Mouse (Mus musculus): Measurements from ENCODE around the gene Rab3gap1.
"Not testable (repeated sequence)": the region's sequence is repeated elsewhere in the genome, so short reads cannot be mapped to it uniquely, and the experiment has no call there.

Rab3gap1 gene

GRCm38 (mm10) chr1:127915802-127916201, 47.2 kb downstream of the Rab3gap1 start:
- DNase-seq (ENCODE audit: low spot score in 2 of 2): no peak

- no peak for DNase-seq (ENCODE audit: low spot score in 2 of 2)
Observed at GRCm38 (mm10) chr1:127933405-127933804, 64.8 kb downstream of the Rab3gap1 start.

DNA sequence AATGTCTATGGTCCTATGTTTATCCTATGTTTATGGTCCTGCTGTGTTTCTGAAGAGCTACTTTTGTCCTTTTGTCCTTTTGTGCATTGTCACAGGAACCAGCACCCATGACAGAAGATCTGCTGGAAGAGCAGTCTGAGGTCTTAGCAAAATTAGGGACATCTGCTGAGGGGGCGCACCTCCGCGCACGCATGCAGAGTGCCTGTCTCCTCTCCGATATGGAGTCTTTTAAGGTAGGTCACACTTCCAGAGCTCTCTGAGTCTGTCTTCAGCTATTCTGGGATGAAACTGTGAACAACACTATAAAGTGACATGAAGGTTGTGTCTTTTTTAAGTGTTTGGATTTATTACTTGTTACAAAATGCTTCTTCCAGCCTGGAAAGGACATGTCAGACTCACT, 65.7 kb downstream of the Rab3gap1 start:
- DNase-seq (ENCODE audit: low spot score in 2 of 2): no peak

DNA sequence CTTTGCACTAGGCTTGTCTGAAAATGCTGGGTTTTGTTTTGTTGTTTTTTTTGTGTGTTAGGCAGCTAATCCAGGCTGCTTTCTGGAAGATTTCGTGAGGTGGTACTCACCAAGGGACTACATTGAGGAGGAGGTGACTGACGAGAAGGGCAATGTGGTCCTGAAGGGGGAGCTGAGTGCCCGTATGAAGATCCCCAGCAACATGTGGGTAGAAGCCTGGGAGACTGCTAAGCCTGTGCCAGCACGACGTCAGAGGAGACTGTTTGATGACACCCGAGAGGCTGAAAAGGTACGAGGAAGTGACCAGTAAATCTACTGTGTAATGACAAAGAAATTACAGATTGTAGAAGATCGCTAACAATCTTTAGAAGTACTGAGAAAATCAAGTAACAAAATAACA, 68.7 kb downstream of the Rab3gap1 start:
- DNase-seq (ENCODE audit: low spot score in 2 of 2): no peak

DNA sequence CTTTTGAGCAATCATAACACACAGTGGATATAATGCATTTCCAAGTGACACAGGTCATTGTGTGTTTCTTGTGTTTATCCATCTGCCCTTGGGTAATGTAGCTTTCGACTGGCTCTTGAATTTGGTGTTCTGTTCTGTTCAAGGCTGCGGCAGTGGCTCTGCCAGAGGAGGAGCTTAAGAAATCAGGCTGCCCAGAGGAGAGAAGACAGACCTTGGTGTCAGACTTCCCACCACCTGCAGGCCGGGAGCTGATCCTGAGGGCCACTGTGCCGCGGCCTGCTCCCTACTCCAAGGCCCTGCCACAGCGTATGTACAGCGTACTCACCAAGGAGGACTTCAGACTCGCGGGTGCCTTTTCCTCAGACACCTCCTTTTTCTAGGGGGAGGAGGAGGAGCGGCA, 73.7 kb downstream of the Rab3gap1 start:
- DNase-seq (ENCODE audit: low spot score in 2 of 2): no peak

GRCm38 (mm10) chr1:127943516-127943915, 74.9 kb downstream of the Rab3gap1 start:
- no peak for DNase-seq (ENCODE audit: low spot score in 2 of 2)

DNA sequence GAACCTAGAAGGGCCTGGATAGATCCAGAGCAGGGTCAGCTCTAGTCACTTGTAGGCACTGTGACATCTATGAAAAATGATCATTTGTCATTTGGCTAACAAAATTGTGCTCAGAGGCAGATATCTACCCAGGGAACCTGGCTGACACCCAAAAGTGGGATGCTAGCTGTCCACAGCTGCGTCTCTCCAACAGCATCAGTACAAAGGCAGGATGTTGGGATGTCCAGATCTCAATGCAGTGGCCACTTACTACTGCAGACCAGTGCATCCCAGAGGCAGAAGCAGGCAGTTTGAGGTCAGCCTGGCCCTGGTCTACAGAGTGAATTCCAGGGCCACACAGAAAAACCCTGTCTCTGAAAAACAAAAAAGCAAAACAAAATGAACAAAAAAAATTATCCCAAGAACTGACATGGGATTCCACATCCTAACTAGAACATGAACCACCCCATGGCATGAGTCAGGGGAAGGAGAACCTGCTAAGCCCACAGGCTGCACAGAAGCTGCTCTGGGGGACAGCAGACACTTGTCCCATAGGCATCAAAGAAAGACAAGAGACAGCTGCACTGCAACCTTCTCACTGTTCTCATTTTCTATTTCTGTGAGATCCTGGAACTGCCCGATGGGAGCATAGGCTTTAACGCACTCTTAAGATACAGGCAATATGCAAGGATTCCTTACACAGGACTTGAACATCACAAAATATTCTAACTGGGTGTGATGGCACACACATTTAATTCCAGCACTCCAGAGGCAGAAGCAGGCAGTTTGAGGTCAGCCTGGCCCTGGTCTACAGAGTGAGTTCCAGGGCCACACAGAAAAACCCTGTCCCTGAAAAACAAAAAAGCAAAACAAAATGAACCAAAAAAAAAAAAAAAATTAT, 77.4 kb downstream of the Rab3gap1 start:
- DNase-seq (ENCODE audit: low spot score in 2 of 2): no peak

DNA sequence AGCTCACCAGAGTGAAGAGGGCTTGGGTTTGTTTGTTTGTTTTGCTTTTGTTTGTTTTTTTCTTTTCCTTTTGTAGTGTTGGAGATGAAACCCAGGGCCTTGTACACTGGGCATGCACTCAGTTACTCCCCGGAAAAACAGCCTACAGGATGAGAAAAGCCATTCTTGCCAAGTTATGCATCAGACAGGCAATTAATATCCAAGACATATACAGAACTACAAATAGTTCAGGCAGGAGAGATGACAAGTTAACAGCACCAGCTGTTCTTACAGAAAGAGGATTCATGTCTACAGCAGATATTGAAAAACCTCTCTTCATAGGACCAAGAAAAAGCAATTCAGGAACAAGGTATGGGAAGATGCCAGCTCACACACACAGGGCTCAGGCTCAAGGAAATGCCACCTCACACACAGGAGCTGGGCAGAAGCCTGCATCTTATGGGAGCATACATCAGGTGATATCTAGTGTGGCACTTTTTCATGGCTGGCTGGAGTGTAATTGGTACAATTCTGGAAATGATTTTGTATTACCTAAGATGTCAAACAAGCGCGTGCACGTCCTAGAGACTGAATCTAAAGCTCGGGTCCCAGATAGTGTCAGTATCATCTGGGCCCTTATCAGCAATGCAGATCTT, 78.2 kb downstream of the Rab3gap1 start:
- no peak for DNase-seq (ENCODE audit: low spot score in 2 of 2)

DNA sequence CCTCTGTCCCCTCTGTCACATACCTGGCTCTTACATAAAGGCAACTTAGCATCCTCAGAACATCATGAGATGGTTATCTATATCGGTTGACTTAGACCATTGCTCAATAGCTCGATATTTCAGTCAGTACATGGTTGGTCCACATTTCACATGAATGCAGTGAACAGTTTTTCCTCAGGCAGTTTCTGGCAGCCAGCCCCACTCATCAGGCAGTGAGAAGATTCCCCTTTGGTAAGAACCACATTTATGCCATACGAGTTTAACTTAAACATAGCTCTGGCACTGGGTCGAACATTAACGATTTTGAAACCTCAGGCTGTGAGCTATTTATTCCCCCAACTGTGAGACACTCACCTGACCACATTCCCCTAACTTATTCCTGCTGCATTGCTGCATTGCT, 80.2 kb downstream of the Rab3gap1 start:
- DNase-seq (ENCODE audit: low spot score in 2 of 2): no peak

- no peak for DNase-seq (ENCODE audit: low spot score in 2 of 2)
Observed at GRCm38 (mm10) chr1:127952276-127952675, 83.7 kb downstream of the Rab3gap1 start.

DNA sequence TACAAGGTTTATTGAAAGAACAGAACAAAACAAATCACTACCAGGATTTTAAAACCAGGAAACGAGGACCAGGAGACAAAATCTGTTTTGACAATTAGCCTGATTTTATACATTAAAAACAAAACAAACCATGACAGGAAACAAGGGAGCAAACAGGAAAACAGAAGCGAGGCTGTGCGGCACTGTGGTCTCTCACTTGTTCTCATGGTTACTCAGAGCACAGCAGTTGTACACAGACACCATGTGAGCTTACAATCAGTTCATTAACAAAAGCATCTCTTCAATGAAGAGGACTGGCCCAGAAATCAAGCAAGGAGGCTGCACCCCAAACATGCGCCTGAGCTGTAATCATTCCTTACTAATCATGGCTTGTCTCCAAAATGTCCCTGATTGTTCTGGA, 85.6 kb downstream of the Rab3gap1 start:
- not testable (repeated sequence) for DNase-seq (ENCODE audit: low spot score in 2 of 2)

GRCm38 (mm10) chr1:127954800-127955199, 86.2 kb downstream of the Rab3gap1 start:
- no peak for DNase-seq (ENCODE audit: low spot score in 2 of 2)

DNA sequence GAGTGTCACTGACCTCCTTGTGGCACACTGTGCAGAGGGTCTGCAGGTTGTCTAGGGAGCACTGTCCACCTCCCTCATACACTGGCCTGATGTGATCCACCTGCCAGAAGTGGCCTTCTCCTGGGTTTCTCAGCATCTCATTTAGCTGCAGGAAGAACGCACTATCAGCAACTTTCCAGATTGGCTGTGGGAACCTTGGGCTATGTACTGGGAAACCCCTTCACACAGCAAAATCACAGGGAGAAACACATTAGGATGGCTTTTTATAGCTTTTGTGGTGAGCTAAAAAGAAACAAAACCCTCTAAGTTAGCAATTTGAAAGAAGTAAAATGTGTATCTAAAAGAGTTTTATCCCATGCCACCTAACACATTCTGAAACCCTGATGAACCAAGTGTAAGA, 88.0 kb downstream of the Rab3gap1 start:
- no peak for DNase-seq (ENCODE audit: low spot score in 2 of 2)

DNA sequence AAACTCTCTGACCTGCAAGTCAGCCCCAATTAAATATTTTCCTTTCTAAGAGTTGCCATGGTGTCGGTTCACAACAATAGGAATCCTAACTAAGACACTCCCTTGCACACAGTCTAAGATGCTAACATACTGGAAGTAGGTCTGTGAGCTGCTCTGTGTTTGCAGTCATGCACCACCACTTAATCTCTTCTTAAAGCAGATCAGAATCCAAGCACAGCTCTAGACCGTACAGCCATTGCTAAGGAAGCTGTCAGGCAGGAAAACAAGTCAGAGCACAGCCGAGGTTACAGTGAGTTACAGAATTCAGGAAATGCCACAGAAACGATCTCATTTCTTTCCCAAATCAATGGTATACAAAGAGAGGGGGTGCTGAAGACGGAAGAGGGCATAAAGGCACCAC, 90.2 kb downstream of the Rab3gap1 start:
- no peak for DNase-seq (ENCODE audit: low spot score in 2 of 2)

DNA sequence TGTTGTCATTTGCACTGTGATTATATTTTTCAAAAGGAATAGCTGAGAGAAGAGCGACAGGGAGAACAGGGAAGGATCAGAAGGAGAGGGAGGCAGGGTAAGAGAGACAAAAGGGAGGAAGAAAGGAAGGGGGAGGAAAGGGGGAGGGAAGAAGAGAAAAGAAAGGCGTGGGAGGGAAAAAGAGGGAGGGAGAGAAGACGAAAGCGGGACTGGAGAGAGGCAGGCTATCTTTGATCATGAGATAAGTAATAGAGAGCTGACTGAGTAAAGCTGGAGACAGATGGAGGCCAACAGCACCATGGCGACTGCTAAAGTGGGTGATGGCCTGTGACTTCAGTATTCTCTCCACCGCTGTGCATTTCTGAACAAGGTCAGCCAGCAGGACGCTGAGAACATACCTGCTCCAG, 90.7 kb downstream of the Rab3gap1 start:
- DNase-seq (ENCODE audit: low spot score in 2 of 2): no peak

DNA sequence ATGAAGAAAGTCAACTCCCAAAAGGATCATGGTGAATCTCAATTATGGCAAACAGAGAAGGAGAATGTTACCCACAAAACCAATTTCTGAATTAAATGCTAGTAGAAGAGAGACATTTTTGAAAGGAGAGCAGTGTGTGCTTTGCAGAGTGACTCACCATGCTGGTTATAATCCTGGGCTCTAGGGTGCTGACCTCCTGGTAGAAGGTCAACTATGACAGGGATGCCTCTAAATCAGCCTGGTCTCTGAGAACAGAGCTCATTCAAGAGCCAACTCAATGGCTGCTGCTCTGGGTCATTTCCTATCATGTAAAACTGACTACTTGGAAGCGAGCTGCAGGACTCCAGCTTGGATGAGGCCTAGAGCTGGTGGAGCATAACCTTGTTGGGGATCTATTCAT, 92.6 kb downstream of the Rab3gap1 start:
- no peak for DNase-seq (ENCODE audit: low spot score in 2 of 2)

DNA sequence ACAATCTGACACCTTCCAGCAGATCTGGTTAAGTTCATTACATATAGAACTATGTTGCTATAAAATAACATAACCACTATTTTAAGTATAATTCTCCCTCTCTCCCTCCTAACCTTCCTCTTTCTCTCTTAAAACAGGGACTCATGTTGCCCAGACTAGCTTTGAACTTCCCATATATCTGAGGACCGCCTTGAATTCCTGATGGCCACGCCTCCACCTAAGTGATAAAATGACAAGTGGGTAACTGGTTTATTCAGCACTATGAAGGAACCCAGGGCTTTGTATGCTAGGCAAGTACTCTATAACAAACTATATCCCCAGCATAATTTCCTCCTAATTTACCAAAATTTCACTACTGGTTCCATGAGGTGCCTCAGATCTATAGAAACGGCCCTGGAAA, 94.8 kb downstream of the Rab3gap1 start:
- no peak for DNase-seq (ENCODE audit: low spot score in 2 of 2)

- no peak for DNase-seq (ENCODE audit: low spot score in 2 of 2)
Observed at GRCm38 (mm10) chr1:127970870-127971269, 102.3 kb downstream of the Rab3gap1 start.

GRCm38 (mm10) chr1:127974082-127974481, 105.5 kb downstream of the Rab3gap1 start:
- no peak for DNase-seq (ENCODE audit: low spot score in 2 of 2)

DNA sequence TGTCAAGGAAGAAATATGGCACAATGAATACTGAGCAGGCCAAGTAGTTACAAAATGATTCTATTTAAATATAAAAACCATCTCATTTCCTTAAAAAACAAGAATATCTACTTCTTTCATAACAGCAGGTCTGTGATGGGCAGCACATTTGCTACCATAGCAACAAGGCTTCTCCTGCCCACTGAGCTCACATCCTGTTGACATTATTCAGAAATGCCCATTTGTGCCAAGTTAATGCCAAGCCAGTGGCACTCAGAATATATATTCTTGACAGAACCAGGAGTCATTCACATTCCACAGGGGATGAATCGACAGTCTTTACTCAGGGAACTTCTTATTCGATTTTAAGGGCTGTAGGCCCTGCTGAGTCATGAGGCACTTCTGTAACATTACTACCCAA, 107.1 kb downstream of the Rab3gap1 start:
- no peak for DNase-seq (ENCODE audit: low spot score in 2 of 2)

DNA sequence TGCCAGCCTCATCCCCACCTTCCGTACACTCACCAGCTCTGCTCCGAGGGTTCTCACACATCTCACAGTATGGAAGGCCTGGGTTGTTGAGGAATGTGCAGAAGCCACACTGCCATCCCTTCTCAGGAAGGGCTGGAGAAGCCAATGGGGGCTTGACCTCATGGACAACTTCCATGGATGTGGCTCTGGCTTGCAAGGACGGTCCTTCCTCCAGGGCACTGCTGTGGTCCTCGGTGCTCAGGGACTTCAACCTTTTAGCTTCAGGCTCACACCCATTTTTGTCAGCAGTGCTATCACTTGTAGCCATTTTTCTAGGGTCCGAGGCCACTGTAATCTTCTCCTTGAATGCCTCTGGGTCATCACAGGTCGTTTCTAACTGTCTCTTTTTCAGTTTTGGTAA, 107.5 kb downstream of the Rab3gap1 start:
- DNase-seq (ENCODE audit: low spot score in 2 of 2): no peak

GRCm38 (mm10) chr1:127978125-127978524, 109.6 kb downstream of the Rab3gap1 start:
- DNase-seq (ENCODE audit: low spot score in 2 of 2): no peak

DNA sequence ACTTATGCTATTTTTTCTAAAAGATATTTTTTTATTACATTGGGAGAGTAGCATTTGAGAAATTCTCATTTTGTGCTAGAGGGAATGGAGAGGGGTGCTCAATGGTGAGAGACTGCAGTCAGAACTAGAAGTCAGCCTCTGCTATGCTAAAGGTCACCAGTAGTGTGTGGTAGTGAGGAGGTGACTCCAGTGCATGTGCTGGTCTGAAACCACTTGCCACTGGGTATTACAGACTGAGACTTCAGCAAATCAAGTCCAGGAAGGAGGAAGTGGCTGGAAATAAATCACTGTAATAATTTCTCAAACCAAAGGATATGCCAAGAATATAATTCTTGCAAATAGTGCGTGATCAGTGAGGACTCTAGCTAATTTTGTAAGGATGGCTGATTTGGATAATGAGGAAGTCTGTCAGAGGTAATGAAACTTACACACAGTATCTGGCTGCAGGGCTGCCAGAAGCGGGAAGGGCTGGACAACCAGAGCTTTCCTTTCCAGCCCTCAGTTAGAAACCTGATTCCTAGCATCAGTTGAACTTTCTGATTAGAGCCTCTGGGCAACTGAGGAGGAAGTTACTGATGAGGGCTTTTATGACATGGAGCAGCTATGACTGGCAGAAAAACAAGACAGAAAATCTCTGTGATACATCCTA, 112.5 kb downstream of the Rab3gap1 start:
- no peak for DNase-seq (ENCODE audit: low spot score in 2 of 2)

All from urinary bladder, postnatal 36 days (tissue).